Mouse (Mus musculus) lung, postnatal 0 days (tissue): ENCODE results near the gene 9230102O04Rik. TPM values are rescaled to one million over a fixed set of nuclear protein-coding genes. Genes with fewer than 3 reads are reported as not detected.

Experiments used
- ATAC-seq: fragments of 200-750 bp; cut with Nextera tagmentation; 2 replicates; pipeline ENCODE4 v1.8.0; 2017; ENCODE audit warnings: moderate library complexity
- DNase-seq: peaks from one replicate; pipeline ENCODE4 v3.0.0-alpha.2; 2016; ENCODE audit warnings: low spot score
- H3K27ac ChIP-seq: fragments of 300-500 bp; sonication (generic); 2 replicates; pipeline ENCODE4 v1.5.1; 2014; ENCODE audit warnings: antibody characterized with exemption, mild to moderate bottlenecking, low read length, mixed read lengths
- H3K27me3 ChIP-seq: fragments of 300-500 bp; sonication (generic); replicated peaks from 2 replicates; pipeline ENCODE4 v1.6.1; 2014; ENCODE audit warnings: low read length, mixed read lengths; ENCODE audit not compliant: insufficient read depth
- H3K36me3 ChIP-seq: fragments of 300-500 bp; sonication (generic); 2 replicates; pipeline ENCODE4 v1.6.1; 2014; ENCODE audit warnings: low read length, mixed read lengths; ENCODE audit not compliant: insufficient read depth
- H3K4me1 ChIP-seq: fragments of 300-500 bp; sonication (generic); 2 replicates; pipeline ENCODE4 v1.6.1; 2014; ENCODE audit warnings: antibody characterized with exemption, low read depth, low read length, mixed read lengths; ENCODE audit not compliant: insufficient read depth
- H3K4me2 ChIP-seq: fragments of 300-500 bp; sonication (generic); replicated peaks from 2 replicates; pipeline ENCODE4 v1.6.1; 2014; ENCODE audit warnings: low read depth, mild to moderate bottlenecking, low read length, moderate library complexity, mixed read lengths
- H3K4me3 ChIP-seq: fragments of 300-500 bp; sonication (generic); 2 replicates; pipeline ENCODE4 v1.5.1; 2014; ENCODE audit warnings: low read depth, low read length
- H3K9ac ChIP-seq: fragments of 300-500 bp; sonication (generic); replicated peaks from 2 replicates; pipeline ENCODE4 v1.6.1; 2014; ENCODE audit warnings: low read depth, mild to moderate bottlenecking
- H3K9me3 ChIP-seq: fragments of 300-500 bp; sonication (generic); 2 replicates; pipeline ENCODE4 v1.6.1; 2016; ENCODE audit warnings: low read length, mixed read lengths
- CTCF ChIP-seq: IDR thresholded peaks from 2 replicates; pipeline ENCODE4 v1.5.1; 2016; ENCODE audit warnings: antibody characterized with exemption, mild to moderate bottlenecking
- EP300 ChIP-seq: IDR thresholded peaks from 2 replicates; pipeline ENCODE4 v1.6.1; 2016; ENCODE audit warnings: antibody characterized with exemption, mild to moderate bottlenecking, control low read depth
- WGBS: fragments of 180-500 bp; shearing (Covaris S2); extraction: QIAGEN DNeasy Blood & Tissue Kit; methylation state at CpG from one replicate; pipeline ENCODE4 v1.1.7; 2014; 5-methylcytosine and 5-hydroxymethylcytosine counted together
- polyA plus RNA-seq: library from polyadenylated mRNA; unstranded; fragments of >200 nt; fragmentation: Nextera tagmentation; extraction: Ambion mirVana; gene quantifications from 2 replicates; pipeline ENCODE4 v1.2.1, GENCODE M21; 2015

9230102O04Rik gene
- polyA plus RNA-seq, 1 experiment from 2014 or later: not detected

DNA sequence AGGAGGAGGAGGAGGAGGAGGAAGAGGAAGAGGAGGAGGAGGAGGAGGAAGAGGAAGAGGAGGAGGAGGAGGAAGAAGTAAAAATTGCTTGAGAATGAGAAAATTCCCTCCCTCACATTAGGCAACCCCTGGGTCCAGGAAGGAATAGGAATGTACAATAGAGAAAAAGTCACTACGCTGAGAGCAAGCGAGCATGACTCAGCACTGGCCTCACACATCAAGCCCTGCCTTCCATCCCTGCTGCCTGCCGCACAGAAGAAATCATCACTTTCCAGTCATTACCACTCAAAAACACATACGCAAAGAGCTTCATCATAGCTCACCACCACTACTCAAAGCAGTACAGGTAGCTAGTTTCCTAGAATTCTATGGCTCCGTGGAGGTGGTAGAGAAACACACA, 28.6 kb downstream of the 9230102O04Rik start:
- no peak for DNase-seq

DNA sequence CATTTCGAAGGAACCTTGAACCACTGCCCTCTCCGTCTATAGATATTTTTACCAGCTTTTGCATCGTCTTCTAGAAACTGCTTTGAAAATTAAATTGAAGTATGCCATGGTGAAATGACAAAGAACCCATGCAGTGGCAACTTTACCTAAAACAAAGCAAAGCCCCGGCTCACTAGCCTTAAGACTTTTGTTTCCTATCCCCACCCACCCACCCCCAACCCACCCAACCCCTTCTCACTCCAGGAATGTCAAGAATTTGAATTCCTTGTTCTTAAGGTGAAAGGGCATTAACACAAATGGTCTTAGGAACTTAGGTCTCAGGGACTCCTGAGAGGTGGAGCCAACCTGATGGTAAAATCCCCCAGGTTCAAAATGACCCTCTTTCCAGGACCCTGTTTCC, 33.5 kb downstream of the 9230102O04Rik start:
- Histone ChIP-seq H3K27ac (no peak overlapping the region), H3K4me1 (no peaks in the 10 kb centered on the region), H3K9me3 (no peaks in the 10 kb centered on the region), H3K9ac (no peak overlapping the region), H3K4me3 (no peak overlapping the region), H3K27me3 (no peaks in the 10 kb centered on the region), H3K4me2 (no peak overlapping the region), H3K36me3 (no peaks in the 10 kb centered on the region)
- ATAC-seq: no peak
- DNase-seq: no peak
- WGBS: 37% methylated on average over 4 of the region's 4 CpGs
- TF ChIP-seq CTCF (no peak), EP300 (no peak)

More for the DNA sequence above, 28.6 kb downstream of the 9230102O04Rik start:
- Histone ChIP-seq H3K36me3 (no peaks in the 10 kb centered on the region), H3K27me3 (no peaks in the 10 kb centered on the region), H3K9ac (no peak overlapping the region), H3K27ac (no peak overlapping the region), H3K4me3 (no peak overlapping the region), H3K4me1 (no peaks in the 10 kb centered on the region), H3K4me2 (no peak overlapping the region), H3K9me3 (no peaks in the 10 kb centered on the region)
- 71% methylated on average over 5 of the region's 5 CpGs for WGBS
- TF ChIP-seq CTCF (no peak), EP300 (no peak)
- no peak for ATAC-seq

DNA sequence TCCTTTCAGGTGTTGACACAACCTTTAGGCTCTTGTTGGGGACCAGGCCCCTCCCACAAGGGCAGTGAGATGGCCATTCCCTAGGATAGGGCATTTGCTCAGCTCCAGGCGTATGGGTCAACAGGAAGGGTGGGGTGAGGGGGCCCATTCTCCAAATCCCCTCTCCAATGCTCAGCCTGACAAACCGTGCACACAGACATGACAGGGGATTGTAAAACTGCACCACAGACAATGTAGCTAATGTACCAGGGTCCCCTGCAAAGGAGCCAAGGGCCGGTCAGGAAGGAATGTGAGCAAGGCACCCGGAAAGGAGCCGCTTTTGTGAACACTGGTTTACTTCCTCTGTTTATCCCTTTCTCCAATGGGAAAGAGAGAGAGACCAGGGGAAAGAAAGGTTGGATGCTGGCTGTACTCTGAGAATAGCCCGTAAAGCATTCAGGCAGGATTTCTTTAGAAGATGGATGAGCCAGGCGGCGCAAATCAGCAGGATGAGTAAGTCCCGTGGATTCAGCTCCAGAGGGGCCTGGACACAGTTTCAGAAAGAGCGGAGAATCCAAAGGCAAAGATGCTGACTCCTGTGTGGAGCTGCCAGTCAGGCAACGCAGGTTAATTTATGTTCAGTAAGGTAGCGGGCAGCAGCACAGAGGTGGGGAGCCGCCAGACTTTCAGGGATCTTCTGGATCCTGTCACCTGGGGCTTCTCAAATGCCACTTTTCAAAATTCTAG, 36.3 kb downstream of the 9230102O04Rik start:
- WGBS: 42% methylated on average over 13 of the region's 13 CpGs
- DNase-seq: no peak
- H3K9me3 ChIP-seq: no peaks in the 10 kb centered on the region
- no peak overlapping the region for H3K4me3 ChIP-seq
- no peaks in the 10 kb centered on the region for H3K4me1 ChIP-seq
- TF ChIP-seq CTCF (no peak), EP300 (no peak)
- no peaks in the 10 kb centered on the region for H3K27me3 ChIP-seq
- 0 out of 2 replicates have a peak, but pooled peaks have one; percentile 30 for ATAC-seq
- H3K4me2 ChIP-seq: no peak overlapping the region
- H3K36me3 ChIP-seq: no peaks in the 10 kb centered on the region
- H3K9ac ChIP-seq: no peak overlapping the region
- no peak overlapping the region for H3K27ac ChIP-seq

DNA sequence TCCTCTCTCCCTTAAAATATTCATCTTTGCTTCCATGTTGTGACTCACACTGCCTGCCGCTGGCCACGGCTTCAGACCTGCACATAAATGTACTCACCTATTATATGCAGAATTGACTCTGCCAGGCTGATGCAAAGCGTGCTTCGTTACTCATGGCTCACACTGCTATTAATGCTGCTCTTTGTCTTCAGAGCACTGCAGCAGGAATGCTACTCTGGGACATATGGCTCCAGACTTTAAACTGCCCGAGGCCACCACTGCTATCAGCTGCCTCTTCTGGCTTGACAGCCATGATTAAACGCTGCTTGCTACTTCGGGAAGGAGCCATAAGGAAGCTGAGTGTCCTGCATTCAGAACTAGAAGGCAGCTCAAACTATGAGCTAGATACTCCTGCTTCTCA, 54.1 kb downstream of the 9230102O04Rik start:
- no peak overlapping the region for H3K4me3 ChIP-seq
- TF ChIP-seq CTCF: no peak
- TF ChIP-seq EP300: no peak
- WGBS: 62% methylated on average over 7 of the region's 7 CpGs
- H3K4me1 ChIP-seq: no peaks in the 10 kb centered on the region
- no peak overlapping the region for H3K4me2 ChIP-seq
- no peak overlapping the region for H3K27ac ChIP-seq
- no peaks in the 10 kb centered on the region for H3K27me3 ChIP-seq
- no peaks in the 10 kb centered on the region for H3K9me3 ChIP-seq
- no peak overlapping the region for H3K9ac ChIP-seq
- DNase-seq: no peak
- no peaks in the 10 kb centered on the region for H3K36me3 ChIP-seq
- no peak for ATAC-seq

DNA sequence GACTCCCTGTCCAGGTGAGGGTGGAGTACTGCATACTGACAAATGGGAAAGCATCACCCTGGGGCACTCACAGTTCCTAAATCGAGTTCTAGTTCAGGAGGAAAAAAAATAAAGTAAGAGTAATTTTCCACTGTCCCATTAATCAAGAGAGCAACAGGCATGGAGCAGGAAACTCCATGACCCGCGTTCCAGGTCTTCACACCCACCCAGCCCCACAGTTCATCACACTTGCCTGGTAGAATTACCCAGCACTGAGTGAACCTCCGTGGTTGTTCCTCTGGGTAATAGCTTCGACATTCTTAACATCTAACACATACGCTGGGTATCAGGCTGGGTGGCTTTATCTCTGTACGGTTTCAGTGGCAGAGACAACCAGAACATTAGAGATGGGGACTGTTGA, 55.6 kb downstream of the 9230102O04Rik start:
- Histone ChIP-seq H3K9ac (no peak overlapping the region), H3K27me3 (no peaks in the 10 kb centered on the region), H3K27ac (no peak overlapping the region), H3K9me3 (no peaks in the 10 kb centered on the region), H3K4me3 (no peak overlapping the region), H3K4me1 (no peaks in the 10 kb centered on the region), H3K36me3 (no peaks in the 10 kb centered on the region), H3K4me2 (no peak overlapping the region)
- no peak for TF ChIP-seq CTCF
- no peak for TF ChIP-seq EP300
- WGBS: 61% methylated on average over 7 of the region's 7 CpGs
- ATAC-seq (no peak), DNase-seq (no peak)

Other genes starting within 250 kb of the 9230102O04Rik start
- not detected in 2 replicates for gene 4930412O13Rik, start 8.3 kb downstream of the 9230102O04Rik start, polyA plus RNA-seq
- gene Gata3, start 494 bp upstream of the 9230102O04Rik start, polyA plus RNA-seq: 2.4 and 2.7 TPM in 2 replicates
- 7.5 and 8.4 TPM in 2 replicates for gene Taf3, start 159.1 kb upstream of the 9230102O04Rik start, polyA plus RNA-seq
- gene Atp5c1, start 191.0 kb upstream of the 9230102O04Rik start, polyA plus RNA-seq: 352 TPM in 2 replicates
- 21.2 and 24.0 TPM in 2 replicates for gene Kin, start 191.1 kb upstream of the 9230102O04Rik start, polyA plus RNA-seq
- 1.6 and 1.7 TPM in 2 replicates for gene Itih2, start 241.9 kb upstream of the 9230102O04Rik start, polyA plus RNA-seq